Mouse (Mus musculus) forebrain, embryonic 13.5 days (tissue): ENCODE results near the gene Ttll2. TPM values are rescaled to one million over a fixed set of nuclear protein-coding genes. Genes with fewer than 3 reads are reported as not detected.
"Not testable (repeated sequence)": the region's sequence is repeated elsewhere in the genome, so short reads cannot be mapped to it uniquely, and the experiment has no call there.

ENCODE experiments used
- ATAC-seq: fragments of 200-750 bp; cut with Nextera tagmentation; 2 replicates; pipeline ENCODE4 v1.8.0; 2017
- H3K27ac ChIP-seq: fragments of 300-500 bp; sonication (generic); 2 replicates; pipeline ENCODE4 v1.5.1; 2015; ENCODE audit warnings: inconsistent platforms, mild to moderate bottlenecking, moderate library complexity
- H3K27me3 ChIP-seq: fragments of 300-500 bp; sonication (generic); 2 replicates; pipeline ENCODE4 v1.6.1; 2015; ENCODE audit warnings: mild to moderate bottlenecking, inconsistent platforms
- H3K36me3 ChIP-seq: fragments of 300-500 bp; sonication (generic); 2 replicates; pipeline ENCODE4 v1.6.1; 2015; ENCODE audit warnings: mild to moderate bottlenecking, inconsistent platforms; ENCODE audit not compliant: poor library complexity, severe bottlenecking
- H3K4me1 ChIP-seq: fragments of 300-500 bp; sonication (generic); 2 replicates; pipeline ENCODE4 v1.6.1; 2015; ENCODE audit warnings: inconsistent platforms
- H3K4me2 ChIP-seq: fragments of 300-500 bp; sonication (generic); 2 replicates; pipeline ENCODE4 v1.6.1; 2015; ENCODE audit warnings: inconsistent platforms, mild to moderate bottlenecking, moderate library complexity
- H3K4me3 ChIP-seq: fragments of 300-500 bp; sonication (generic); 2 replicates; pipeline ENCODE4 v1.5.1; 2015; ENCODE audit warnings: mild to moderate bottlenecking, inconsistent platforms
- H3K9ac ChIP-seq: fragments of 300-500 bp; sonication (generic); 2 replicates; pipeline ENCODE4 v1.6.1; 2015; ENCODE audit warnings: mild to moderate bottlenecking, inconsistent platforms
- H3K9me3 ChIP-seq: fragments of 300-500 bp; sonication (generic); replicated peaks from 2 replicates; pipeline ENCODE4 v1.6.1; 2016; ENCODE audit warnings: inconsistent platforms
- WGBS: fragments of 180-500 bp; shearing (Covaris S2); methylation state at CpG from one replicate; pipeline ENCODE4 v1.1.7; 2015; 5-methylcytosine and 5-hydroxymethylcytosine counted together
- polyA plus RNA-seq: library from polyadenylated mRNA; unstranded; fragments of >200 nt; fragmentation: Nextera tagmentation; extraction: Ambion mirVana; gene quantifications from 2 replicates; pipeline ENCODE4 v1.2.1, GENCODE M21; 2015

The Ttll2 gene
- polyA plus RNA-seq, 1 experiment from 2014 or later, result not detected

DNA sequence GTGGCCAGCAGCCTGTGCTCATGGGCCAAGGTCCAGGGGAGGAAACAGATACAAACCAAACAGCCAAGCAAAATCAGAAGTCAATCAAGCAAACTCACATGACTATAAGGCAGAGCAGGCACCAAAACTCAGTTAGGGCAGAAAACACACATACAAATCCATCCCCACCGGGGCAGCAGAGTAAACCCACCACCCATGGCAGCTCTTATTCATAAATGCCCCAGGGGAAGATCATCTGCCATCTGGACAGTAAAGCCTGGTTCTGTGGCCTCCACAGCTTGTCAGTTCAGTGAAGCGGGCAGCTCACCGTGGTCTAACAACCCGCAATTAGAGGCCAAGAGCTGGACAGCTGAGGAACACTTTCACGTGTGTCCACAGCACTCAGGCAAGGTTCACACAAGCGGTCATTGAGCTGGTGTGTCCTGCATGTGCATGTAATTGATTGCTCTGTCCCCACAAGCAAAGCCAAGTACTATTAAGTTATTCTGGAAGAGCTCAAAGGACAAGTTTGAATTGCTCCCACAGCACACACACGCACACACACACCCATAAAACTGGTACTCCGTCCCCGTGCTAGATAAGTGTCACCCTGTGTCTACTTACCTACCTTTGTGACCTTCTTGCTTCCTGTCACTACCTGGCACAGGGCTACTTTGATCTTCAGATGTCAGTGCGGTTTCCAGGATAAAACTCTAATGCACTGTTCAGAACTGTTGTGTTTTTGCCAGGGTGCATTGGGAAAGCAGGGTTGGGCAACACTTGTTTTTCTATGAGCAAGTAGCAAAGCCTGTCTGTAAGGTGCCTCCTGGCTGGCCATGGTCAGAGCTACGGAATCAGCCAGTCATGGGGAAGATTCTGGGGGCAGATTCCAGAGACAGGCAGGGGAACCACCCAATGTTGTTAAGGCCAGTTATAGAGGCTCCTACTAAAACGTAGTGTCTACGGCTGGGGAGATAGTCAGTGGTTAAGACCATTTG, 31.0 kb upstream of the Ttll2 start:
- ATAC-seq, H3K4me3 ChIP-seq, H3K27me3 ChIP-seq, H3K27ac ChIP-seq, H3K4me2 ChIP-seq, H3K4me1 ChIP-seq, H3K9ac ChIP-seq, H3K9me3 ChIP-seq, H3K36me3 ChIP-seq: not testable (repeated sequence)
- 91% methylated on average over 12 of the region's 13 CpGs for WGBS

DNA sequence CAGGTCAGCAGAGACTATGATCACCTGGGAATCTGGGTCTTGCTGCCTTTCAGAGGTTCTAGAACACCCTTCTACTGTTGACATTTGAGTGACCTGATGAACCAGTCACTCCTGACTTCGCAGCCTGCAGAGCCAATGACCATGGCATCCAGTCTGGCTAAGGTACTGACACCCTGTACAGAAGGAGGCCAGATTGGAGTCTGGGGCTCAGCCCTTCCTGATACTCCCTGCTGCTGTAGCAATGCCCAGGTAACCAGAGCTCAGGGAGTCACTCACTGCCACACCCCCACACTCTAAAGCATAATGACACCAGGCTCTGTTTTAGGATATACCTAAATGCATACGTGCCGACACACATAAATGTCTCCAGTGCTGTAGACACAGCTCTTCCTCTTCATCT, 30.2 kb upstream of the Ttll2 start:
- not testable (repeated sequence) for H3K4me1 ChIP-seq, H3K27ac ChIP-seq, H3K36me3 ChIP-seq, ATAC-seq, H3K4me2 ChIP-seq, H3K27me3 ChIP-seq, H3K9ac ChIP-seq, H3K9me3 ChIP-seq, H3K4me3 ChIP-seq
- 85% methylated on average over 1 of the region's 3 CpGs for WGBS

- H3K9me3 ChIP-seq, H3K4me1 ChIP-seq, H3K27me3 ChIP-seq, H3K27ac ChIP-seq, H3K36me3 ChIP-seq, H3K4me3 ChIP-seq, H3K4me2 ChIP-seq, H3K9ac ChIP-seq, ATAC-seq: not testable (repeated sequence)
- 8% methylated on average over 2 of the region's 3 CpGs for WGBS
Measured at GRCm38 (mm10) chr17:7377907-7378306, 25.4 kb upstream of the Ttll2 start.

- ATAC-seq, H3K9ac ChIP-seq, H3K27me3 ChIP-seq, H3K4me3 ChIP-seq, H3K27ac ChIP-seq, H3K4me2 ChIP-seq, H3K36me3 ChIP-seq, H3K9me3 ChIP-seq, H3K4me1 ChIP-seq: not testable (repeated sequence)
- WGBS, result 93% methylated on average over 1 of the region's 3 CpGs
Measured at GRCm38 (mm10) chr17:7376951-7377700, 24.6 kb upstream of the Ttll2 start.

DNA sequence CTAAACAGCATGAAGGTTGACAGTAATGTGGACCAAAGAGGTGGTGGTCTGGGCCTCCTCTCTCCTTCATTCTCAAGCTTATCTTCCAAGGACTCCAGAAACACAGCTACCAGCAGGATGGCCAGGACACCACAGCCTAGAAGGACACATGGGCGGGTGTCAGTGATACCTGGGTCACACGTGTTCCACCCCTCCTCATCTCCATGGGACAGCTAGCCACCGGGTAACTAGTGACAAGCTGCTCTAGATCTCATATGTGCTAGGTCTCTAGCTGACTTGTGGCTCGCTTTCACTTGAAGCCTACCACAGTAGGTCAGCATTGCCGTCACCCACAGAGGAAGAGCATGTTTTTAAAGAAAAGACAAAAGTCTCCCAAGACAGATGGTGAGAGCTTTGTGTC, 19.4 kb upstream of the Ttll2 start, which contains the start of gene Gm49630:
Gene Gm49630 (minus strand): TSS at position 101 of the 400 bp plus-strand sequence.
- WGBS, result no CpG with 5 or more reads among the region's 5 CpGs
- not testable (repeated sequence) for H3K4me2 ChIP-seq

GRCm38 (mm10) chr17:7369401-7369800, 16.9 kb upstream of the Ttll2 start:
- H3K4me2 ChIP-seq, result not testable (repeated sequence)

More for the DNA sequence above, 19.4 kb upstream of the Ttll2 start, which contains the start of gene Gm49630:
- not testable (repeated sequence) for H3K4me1 ChIP-seq, H3K27ac ChIP-seq, H3K9me3 ChIP-seq, H3K9ac ChIP-seq, H3K4me3 ChIP-seq, H3K36me3 ChIP-seq, ATAC-seq, H3K27me3 ChIP-seq

GRCm38 (mm10) chr17:7366676-7367374, 14.3 kb upstream of the Ttll2 start:
- H3K36me3 ChIP-seq, H3K9me3 ChIP-seq, H3K4me2 ChIP-seq, H3K9ac ChIP-seq, H3K4me3 ChIP-seq, H3K4me1 ChIP-seq, H3K27ac ChIP-seq, H3K27me3 ChIP-seq: not testable (repeated sequence)
- WGBS, result 36% methylated on average over 4 of the region's 7 CpGs
- ATAC-seq, result peak; percentile 88

More at GRCm38 (mm10) chr17:7369401-7369800, 16.9 kb upstream of the Ttll2 start:
- H3K27me3 ChIP-seq, ATAC-seq, H3K9me3 ChIP-seq, H3K36me3 ChIP-seq, H3K27ac ChIP-seq, H3K4me1 ChIP-seq, H3K4me3 ChIP-seq, H3K9ac ChIP-seq: not testable (repeated sequence)
- WGBS, result 68% methylated on average over 5 of the region's 6 CpGs

DNA sequence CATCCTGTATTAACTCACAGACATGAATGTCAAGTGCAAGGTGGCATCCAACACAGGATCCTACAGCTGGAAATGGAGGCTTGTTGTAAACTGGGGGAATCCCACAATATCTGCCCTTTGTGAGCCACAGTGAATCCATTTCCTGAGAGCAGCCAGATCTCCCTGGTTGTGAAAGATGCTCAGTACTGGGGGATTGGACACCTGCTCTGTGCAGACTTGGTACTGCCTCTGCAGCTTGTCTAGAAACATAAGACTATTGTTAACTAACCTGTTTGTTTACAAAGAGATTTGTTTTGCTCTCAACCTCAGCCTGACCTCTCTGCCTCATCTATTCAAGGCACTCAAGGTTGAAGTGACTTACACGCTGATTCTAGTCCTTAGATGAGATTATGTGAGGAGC, 13.8 kb upstream of the Ttll2 start:
- not testable (repeated sequence) for H3K27me3 ChIP-seq, H3K4me2 ChIP-seq, H3K9me3 ChIP-seq, H3K9ac ChIP-seq, ATAC-seq, H3K36me3 ChIP-seq, H3K4me1 ChIP-seq, H3K4me3 ChIP-seq
- WGBS, result no CpG with 5 or more reads among the region's 1 CpGs
- H3K27ac ChIP-seq, result peak overlapping the region; percentile 40; the same call in 1 of the 2 replicates

DNA sequence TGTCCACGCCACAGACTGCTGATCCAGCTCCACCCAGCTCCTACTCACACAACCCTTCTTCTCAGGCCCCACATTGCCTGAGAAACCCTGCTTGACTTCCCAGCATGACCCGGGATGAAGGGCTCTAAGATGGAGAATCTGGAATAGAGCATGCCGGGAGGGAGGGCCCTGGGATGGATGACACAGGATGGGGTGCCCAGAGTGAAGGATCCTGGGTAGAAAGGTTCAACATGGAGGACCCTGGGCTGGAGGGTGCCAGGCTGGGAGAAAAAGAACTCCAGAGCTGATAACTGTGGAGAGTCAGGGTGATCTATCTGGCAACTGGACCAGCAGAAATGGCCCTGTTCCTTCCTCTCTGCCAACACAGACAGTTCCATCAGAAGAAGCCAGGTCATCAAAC, 13.1 kb upstream of the Ttll2 start:
- not testable (repeated sequence) for H3K36me3 ChIP-seq, H3K9me3 ChIP-seq, H3K27ac ChIP-seq, H3K4me3 ChIP-seq, ATAC-seq, H3K27me3 ChIP-seq, H3K4me1 ChIP-seq, H3K4me2 ChIP-seq, H3K9ac ChIP-seq
- no CpG with 5 or more reads among the region's 3 CpGs for WGBS

DNA sequence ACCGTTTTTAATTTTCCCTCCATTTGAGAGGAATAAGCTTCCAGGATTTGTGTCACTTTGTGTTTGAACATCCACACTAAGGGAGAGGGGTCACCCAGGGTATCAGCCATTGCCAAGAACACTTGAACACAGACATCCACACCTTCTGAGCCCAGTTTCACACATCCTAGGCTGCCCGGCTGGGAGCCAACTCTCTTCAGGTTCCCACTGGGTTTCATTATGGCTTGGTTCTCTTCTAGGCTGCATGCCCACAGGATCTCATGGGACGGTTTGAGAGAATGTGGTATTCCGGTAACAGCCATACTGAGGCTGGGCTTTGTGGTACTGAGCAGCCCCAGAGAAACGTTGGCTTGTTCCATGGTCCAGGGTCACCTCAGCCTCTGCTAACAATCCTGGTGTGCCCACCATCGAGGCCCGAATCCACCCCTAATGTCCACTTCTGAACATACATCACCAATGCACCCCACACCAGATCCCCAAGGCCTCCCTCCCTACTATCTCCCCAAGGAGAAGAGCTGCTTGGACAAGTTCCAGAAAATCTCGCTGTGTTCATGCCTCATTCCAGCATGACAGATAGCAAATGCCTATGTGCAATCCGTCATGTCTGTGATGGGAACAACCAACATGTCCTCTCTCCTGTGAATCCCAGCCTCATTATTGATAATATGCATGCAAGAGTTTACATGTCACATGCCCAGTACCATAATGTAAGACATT, 8.4 kb upstream of the Ttll2 start:
- H3K27me3 ChIP-seq, H3K4me3 ChIP-seq, H3K9ac ChIP-seq, ATAC-seq, H3K4me2 ChIP-seq, H3K36me3 ChIP-seq, H3K9me3 ChIP-seq, H3K27ac ChIP-seq, H3K4me1 ChIP-seq: not testable (repeated sequence)
- WGBS, result 83% methylated on average over 9 of the region's 9 CpGs

DNA sequence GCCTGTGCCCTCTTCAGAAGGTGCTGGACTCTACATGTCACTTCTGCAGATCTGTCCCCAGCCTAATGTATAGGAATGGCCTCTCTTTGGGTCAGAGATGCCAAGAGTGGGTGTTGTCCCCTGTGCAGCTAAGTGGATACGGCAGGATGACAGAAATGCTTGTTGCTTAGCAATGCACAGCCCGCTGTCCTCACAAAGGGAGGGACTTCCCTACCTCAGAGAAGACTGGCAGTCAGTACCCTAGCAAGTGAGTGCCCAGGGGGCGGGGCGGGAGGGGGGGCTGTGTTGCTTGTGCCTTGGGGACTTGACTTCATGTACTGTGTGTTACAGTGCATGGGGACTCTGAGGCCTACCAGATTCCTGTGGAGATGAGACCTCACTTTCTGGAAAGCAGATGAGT, 7.3 kb upstream of the Ttll2 start:
- not testable (repeated sequence) for H3K4me3 ChIP-seq, H3K36me3 ChIP-seq, H3K4me2 ChIP-seq, H3K9me3 ChIP-seq, H3K27me3 ChIP-seq, H3K4me1 ChIP-seq, H3K27ac ChIP-seq, H3K9ac ChIP-seq
- WGBS, result 75% methylated on average over 4 of the region's 4 CpGs
- 0 out of 2 replicates have a peak, but pooled peaks have one; percentile 36 for ATAC-seq
